Mouse (Mus musculus) right cerebral cortex, postnatal 4 days (tissue): ENCODE data around the gene Atcay.
"Not testable (repeated sequence)": the region's sequence is repeated elsewhere in the genome, so short reads cannot be mapped to it uniquely, and the experiment has no call there.

Experiments used
- DNase-seq: peaks from one replicate; pipeline ENCODE4 v3.0.0-alpha.2; 2022

The Atcay gene

GRCm38 (mm10) chr10:81198230-81198629 is 32.4 kb downstream of the Atcay start:
- peak; percentile 71 for DNase-seq

GRCm38 (mm10) chr10:81197305-81197704 is 33.3 kb downstream of the Atcay start:
- no peak for DNase-seq

- no peak for DNase-seq
Observed at GRCm38 (mm10) chr10:81196470-81197065, 34.1 kb downstream of the Atcay start.

- DNase-seq: no peak
Observed at GRCm38 (mm10) chr10:81195300-81195699, 35.3 kb downstream of the Atcay start.

GRCm38 (mm10) chr10:81193991-81194774 is 36.5 kb downstream of the Atcay start:
- DNase-seq: no peak

- DNase-seq: no peak
Observed at GRCm38 (mm10) chr10:81192968-81193501, 37.6 kb downstream of the Atcay start.

GRCm38 (mm10) chr10:81192270-81192967 is 38.2 kb downstream of the Atcay start:
- DNase-seq: peak; percentile 83

GRCm38 (mm10) chr10:81191342-81191982 is 39.2 kb downstream of the Atcay start:
- no peak for DNase-seq

GRCm38 (mm10) chr10:81190912-81191321 is 39.7 kb downstream of the Atcay start:
- no peak for DNase-seq

- DNase-seq: no peak
Observed at GRCm38 (mm10) chr10:81190236-81190911, 40.3 kb downstream of the Atcay start.

GRCm38 (mm10) chr10:81189821-81190220 is 40.8 kb downstream of the Atcay start:
- DNase-seq: no peak

- DNase-seq: no peak
Observed at GRCm38 (mm10) chr10:81187161-81187560, 43.5 kb downstream of the Atcay start.

GRCm38 (mm10) chr10:81184765-81185164 is 45.9 kb downstream of the Atcay start:
- no peak for DNase-seq

GRCm38 (mm10) chr10:81183805-81184204 is 46.8 kb downstream of the Atcay start, which contains the start of gene 4930442H23Rik:
Gene 4930442H23Rik (minus strand): TSS chr10:81183849.
- DNase-seq: no peak

GRCm38 (mm10) chr10:81182336-81183333 is 48.0 kb downstream of the Atcay start, which contains the start of gene Dapk3:
Gene Dapk3 (plus strand): TSS chr10:81183005.
- DNase-seq: peak; percentile 93

GRCm38 (mm10) chr10:81181860-81182259 is 48.8 kb downstream of the Atcay start:
- not testable (repeated sequence) for DNase-seq

- no peak for DNase-seq
Observed at GRCm38 (mm10) chr10:81180946-81181345, 49.7 kb downstream of the Atcay start.

- no peak for DNase-seq
Observed at GRCm38 (mm10) chr10:81179451-81180342, 50.9 kb downstream of the Atcay start.

GRCm38 (mm10) chr10:81178927-81179326 is 51.7 kb downstream of the Atcay start:
- no peak for DNase-seq
